Mouse (Mus musculus) gastrocnemius, postnatal 10 days (tissue): ENCODE results near the gene Kcnj2. TPM values are rescaled to one million over a fixed set of nuclear protein-coding genes. Genes with fewer than 3 reads are reported as not detected.

ENCODE experiments used
- DNase-seq: peaks from one replicate; pipeline ENCODE4 v3.0.0; 2021; ENCODE audit warnings: mixed read lengths
- total RNA-seq, 2 experiments: library from RNA; stranded (reverse); gene quantifications; 2 replicates each; pipeline ENCODE4 v1.2.3; 2021

Gene Kcnj2
- total RNA-seq, 2 experiments from 2014 or later, result 27.1 to 30.1 TPM

DNA sequence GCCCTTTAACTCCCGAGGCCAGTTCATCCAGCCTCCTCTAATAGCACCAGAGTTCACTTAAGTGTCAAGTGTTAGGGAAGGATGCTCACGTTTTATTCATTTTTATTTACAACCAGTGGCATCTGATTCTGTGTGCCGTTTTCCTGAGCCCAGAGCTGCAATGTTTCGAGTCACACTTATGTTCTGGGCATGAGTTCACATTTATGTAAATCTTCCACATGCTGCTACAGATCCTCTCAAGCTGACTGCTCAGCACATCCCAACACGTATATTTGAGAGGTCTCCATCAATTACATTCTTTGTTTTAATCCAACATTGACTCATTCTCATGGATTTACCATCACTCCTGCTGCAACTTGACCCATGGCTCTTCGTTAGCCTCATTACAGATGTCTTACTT is 25.2 kb downstream of the Kcnj2 start:
- no peak for DNase-seq

DNA sequence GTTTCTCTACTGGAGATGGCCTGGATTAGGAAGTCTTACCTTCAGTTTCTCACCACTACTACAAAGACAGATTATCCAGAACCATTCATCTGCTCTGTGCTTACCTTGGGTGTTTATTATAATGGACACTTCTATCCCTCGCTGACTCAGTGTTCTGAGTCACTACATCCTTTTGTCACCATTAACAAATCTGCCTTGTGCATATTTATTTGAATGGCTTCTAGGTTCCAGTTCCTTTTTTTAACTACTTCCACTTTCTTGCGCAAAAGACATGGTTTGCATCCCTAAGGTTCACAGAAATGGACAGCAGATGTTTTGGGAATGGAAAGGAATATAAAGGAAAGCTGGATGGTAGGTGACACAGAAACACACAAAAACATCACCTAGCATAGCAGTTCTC is 27.0 kb downstream of the Kcnj2 start:
- no peak for DNase-seq

DNA sequence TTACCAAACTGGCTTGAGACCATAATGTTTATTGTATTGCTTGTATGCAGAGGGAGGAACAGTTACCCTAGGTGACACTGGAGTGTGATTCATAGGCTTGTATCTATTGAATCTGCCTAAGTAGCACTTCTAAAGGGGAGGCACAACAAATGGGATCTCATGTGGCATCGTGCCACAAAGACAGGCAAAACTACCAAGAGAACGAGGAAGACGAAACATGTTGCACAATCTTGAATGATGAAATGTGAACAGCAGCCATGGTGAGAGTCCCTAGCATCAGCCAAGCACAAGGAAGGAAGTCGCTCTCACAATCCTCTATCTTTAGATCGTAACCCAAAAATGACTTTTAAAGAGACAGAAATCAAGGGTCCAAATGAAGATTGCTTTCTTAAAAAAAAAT is 30.6 kb downstream of the Kcnj2 start:
- DNase-seq, result no peak

DNA sequence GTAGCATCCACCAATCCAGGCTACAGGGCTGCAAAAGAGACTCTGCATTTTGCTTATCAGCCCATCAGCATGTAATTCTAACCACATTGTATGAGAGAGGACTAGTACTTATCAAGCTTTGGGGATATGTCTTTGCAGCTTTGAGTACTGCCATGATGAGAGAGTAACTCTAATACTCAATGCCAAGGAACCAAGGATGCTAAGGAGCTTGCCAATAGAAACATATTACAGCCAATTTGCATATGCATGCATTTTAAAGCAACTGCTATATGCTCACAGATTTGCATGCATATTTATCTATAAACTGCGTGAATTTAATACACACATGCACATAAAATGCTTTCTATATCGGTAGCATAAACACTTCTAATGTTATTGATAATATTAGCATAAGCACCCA is 34.2 kb downstream of the Kcnj2 start:
- no peak for DNase-seq

DNA sequence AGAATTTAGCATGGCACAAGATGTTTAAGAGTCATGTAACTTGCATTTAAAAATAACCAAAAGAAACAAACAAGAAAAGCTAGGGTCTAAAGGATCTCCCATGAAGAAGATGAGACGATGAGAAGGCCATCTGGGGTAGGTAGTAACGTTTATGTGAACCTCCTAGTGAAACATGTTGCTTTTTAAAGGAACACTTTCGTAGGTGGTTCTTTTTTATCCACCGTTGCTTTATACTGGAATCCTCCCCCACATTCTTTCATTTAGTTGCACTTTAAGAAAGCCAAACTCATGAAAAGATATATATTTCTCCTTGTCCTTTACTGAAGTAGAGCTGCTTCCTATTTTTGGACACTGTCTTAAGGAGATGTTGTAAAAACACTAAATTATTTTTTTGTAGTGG is 34.7 kb downstream of the Kcnj2 start:
- DNase-seq, result no peak

DNA sequence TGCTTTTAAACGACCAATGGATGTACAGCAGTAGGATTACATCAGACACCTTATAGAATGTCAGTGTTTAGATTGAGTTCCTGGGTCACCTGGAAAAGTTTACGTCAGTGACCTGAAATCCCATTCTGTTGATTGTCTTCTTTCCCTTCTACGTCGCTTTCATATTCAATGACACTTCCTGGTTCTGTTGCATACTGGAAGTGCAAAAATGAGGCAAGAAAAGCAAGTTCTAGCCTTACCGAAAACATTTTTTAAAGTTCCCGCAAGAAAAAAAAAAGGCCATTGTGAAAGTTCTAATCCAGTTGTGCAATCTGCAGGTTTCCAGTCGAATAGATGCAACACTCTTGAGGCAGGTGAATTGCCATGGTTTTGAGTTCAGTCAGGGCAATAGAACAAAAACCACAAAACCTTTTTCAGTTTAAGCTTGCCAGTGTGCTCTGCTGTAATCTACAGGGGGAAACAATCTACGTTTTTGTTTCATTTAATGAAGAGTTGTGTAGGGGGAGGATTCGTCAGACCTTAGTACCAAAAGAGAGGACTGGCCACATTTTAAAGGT is 35.7 kb downstream of the Kcnj2 start:
- no peak for DNase-seq

DNA sequence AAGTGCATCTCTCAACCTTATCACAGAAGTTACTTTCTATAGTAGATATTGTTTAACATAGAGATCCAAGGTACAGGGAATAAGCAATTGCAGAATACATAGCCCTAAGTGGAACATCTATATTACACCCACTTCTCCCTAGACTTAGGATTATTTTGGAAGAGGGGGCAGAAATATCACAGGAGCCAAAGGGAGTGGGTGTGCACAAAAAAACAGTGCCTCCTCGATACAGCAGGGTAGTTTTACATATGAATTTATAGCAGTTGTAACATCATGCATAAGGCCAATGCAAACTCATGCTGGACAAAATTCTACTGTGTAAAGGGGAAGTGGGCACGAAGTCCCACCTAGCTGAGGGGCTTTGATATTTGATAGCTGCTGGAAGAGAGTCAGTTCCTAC is 38.5 kb downstream of the Kcnj2 start:
- no peak for DNase-seq

DNA sequence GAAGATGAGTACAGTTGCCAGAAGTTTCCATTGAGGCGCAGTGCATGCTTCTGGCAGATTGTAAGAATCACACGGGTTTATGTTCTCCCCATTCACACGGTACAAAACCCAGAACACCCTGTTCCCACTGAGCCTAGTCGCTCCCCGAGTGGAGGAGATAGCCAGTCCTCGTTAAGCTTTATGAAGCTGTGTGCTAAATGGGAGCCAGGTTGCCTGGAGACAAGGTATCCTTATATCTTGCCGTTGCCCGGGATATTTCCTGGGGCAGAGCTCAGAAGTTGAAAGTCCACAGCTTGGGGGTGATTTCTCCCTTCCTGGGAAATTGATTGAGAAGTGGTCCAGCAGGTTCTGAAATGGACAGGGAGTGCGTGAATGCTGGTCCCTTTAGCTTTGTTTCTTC is 42.2 kb downstream of the Kcnj2 start:
- DNase-seq, result no peak

DNA sequence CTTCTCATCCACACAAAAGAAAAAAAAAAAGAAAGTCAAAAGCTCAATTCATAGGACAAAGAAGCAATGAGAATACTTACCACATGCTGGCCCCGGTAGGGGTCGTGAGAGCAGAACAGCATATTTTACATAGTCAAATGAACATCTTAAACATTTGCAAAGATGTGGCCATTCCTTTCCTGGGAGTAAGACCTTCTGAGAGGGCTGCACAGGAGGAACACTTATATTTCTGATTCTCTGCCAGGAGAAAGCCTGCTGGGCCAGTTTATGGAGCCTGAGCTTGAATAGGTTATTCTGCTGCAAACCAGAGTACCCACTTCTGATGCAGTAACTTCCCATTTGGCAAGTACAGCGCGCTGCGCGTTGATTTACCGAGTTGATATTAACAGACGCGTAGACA is 55.5 kb downstream of the Kcnj2 start:
- no peak for DNase-seq

DNA sequence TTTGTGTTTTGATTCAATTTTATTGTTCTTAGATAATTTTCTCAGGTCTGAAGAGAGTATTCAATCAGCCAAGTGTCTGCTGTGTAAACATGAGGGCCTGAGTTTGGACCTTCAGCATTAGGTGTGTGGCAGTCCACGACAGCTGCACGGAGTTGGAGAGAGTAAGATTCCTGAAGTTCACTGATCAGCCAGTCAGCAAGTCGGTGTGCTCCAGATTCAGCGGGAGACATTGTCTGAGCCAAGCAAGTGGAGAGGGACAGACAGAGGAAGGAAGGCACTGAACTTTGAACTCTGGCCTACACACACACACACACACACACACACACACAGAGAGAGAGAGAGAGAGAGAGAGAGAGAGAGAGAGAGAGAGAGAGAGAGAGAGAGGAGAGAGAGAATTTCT is 57.4 kb downstream of the Kcnj2 start:
- no peak for DNase-seq

DNA sequence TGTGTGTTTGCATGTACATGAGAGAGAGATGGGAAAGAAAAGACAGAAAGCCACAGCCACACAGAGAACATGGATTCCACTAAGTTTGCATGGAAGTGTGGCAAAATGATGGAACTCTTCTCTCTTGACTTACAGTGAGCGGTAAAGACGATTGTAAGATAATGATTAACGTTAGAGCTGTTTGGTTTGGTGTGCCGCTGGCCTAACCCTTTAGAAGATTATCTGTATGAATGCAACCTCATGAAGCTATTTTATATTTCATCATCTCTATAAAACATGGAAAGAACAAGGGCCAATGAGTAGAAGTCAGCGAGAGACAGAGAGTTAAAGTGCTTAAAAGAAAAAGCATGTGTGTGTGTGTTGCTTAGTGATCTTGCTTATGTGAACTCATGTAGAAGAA is 60.0 kb downstream of the Kcnj2 start:
- no peak for DNase-seq

Other genes starting within 250 kb of the Kcnj2 start
- under 1 TPM in 1 of 2 experiments, not detected in 1; 0.07 TPM for gene Kcnj16, start 98.1 kb upstream of the Kcnj2 start, total RNA-seq